Mouse (Mus musculus) cerebellum, postnatal 10 days (tissue): ENCODE data around the gene Itga11.
"Not testable (repeated sequence)": the region's sequence is repeated elsewhere in the genome, so short reads cannot be mapped to it uniquely, and the experiment has no call there.

Experiments used
- DNase-seq, 2 experiments: peaks; one replicate each; pipeline ENCODE4 v3.0.0; 2021; ENCODE audit warnings: mixed read lengths in 2 of 2

The Itga11 gene

GRCm38 (mm10) chr9:62768361-62768760, 90.7 kb downstream of the Itga11 start:
- DNase-seq = no peak

GRCm38 (mm10) chr9:62772746-62773145, 95.1 kb downstream of the Itga11 start:
- no peak for DNase-seq

GRCm38 (mm10) chr9:62775464-62775863, 97.8 kb downstream of the Itga11 start:
- no peak for DNase-seq

GRCm38 (mm10) chr9:62777461-62777860, 99.8 kb downstream of the Itga11 start:
- peak; percentile 82 to 86 for DNase-seq

GRCm38 (mm10) chr9:62778721-62779120, 101.1 kb downstream of the Itga11 start:
- DNase-seq = peak in 1 of 2 experiments; percentile 34

- DNase-seq = peak; percentile 46 to 67
Observed at GRCm38 (mm10) chr9:62781965-62782364, 104.3 kb downstream of the Itga11 start.

- DNase-seq = peak; percentile 68 to 77
Observed at GRCm38 (mm10) chr9:62782976-62783781, 105.6 kb downstream of the Itga11 start.

GRCm38 (mm10) chr9:62784233-62784632, 106.6 kb downstream of the Itga11 start:
- DNase-seq = peak in 1 of 2 experiments; percentile 42

- peak; percentile 34 to 37 for DNase-seq
Observed at GRCm38 (mm10) chr9:62786721-62787120, 109.1 kb downstream of the Itga11 start.

GRCm38 (mm10) chr9:62789856-62790255, 112.2 kb downstream of the Itga11 start:
- DNase-seq = peak; percentile 74 to 79

- DNase-seq = not testable (repeated sequence)
Observed at GRCm38 (mm10) chr9:62799218-62799617, 121.6 kb downstream of the Itga11 start.

- no peak for DNase-seq
Observed at GRCm38 (mm10) chr9:62810095-62810494, 132.5 kb downstream of the Itga11 start.

GRCm38 (mm10) chr9:62810543-62811515, 133.2 kb downstream of the Itga11 start:
- DNase-seq = peak; percentile 79 to 81

- DNase-seq = peak; percentile 92 to 94
Observed at GRCm38 (mm10) chr9:62811516-62812121, 134.0 kb downstream of the Itga11 start, which contains the start of gene Fem1b. Gene Fem1b (minus strand): TSS chr9:62811934.

GRCm38 (mm10) chr9:62812216-62813049, 134.8 kb downstream of the Itga11 start:
- DNase-seq = peak in 1 of 2 experiments; percentile 29

GRCm38 (mm10) chr9:62814751-62815150, 137.1 kb downstream of the Itga11 start:
- DNase-seq = no peak

GRCm38 (mm10) chr9:62816323-62817098, 138.9 kb downstream of the Itga11 start:
- DNase-seq = no peak

GRCm38 (mm10) chr9:62817099-62817571, 139.5 kb downstream of the Itga11 start:
- peak; percentile 66 to 68 for DNase-seq

- peak; percentile 69 to 75 for DNase-seq
Observed at GRCm38 (mm10) chr9:62817828-62818614, 140.4 kb downstream of the Itga11 start.

GRCm38 (mm10) chr9:62819494-62819893, 141.9 kb downstream of the Itga11 start:
- no peak for DNase-seq
